Mouse (Mus musculus) heart, postnatal 0 days (tissue): ENCODE results near the gene Pdxdc1. TPM values are rescaled to one million over a fixed set of nuclear protein-coding genes. Genes with fewer than 3 reads are reported as not detected.
"Not testable (repeated sequence)": the region's sequence is repeated elsewhere in the genome, so short reads cannot be mapped to it uniquely, and the experiment has no call there.

Source experiments
- ATAC-seq: fragments of 200-750 bp; cut with Nextera tagmentation; 2 replicates; pipeline ENCODE4 v1.8.0; 2017; ENCODE audit warnings: low read depth, moderate number of reproducible peaks, moderate library complexity; ENCODE audit not compliant: insufficient read depth
- DNase-seq: peaks from one replicate; pipeline ENCODE4 v3.0.0-alpha.2; 2016; ENCODE audit warnings: low spot score
- H3K27ac ChIP-seq: fragments of 300-500 bp; sonication (generic); 2 replicates; pipeline ENCODE4 v1.5.1; 2014; ENCODE audit warnings: low read depth, mild to moderate bottlenecking
- H3K27me3 ChIP-seq: fragments of 300-500 bp; sonication (generic); 2 replicates; pipeline ENCODE4 v1.6.1; 2014; ENCODE audit warnings: low read length, mixed read lengths; ENCODE audit not compliant: control insufficient read depth, insufficient read depth
- H3K36me3 ChIP-seq: fragments of 300-500 bp; sonication (generic); replicated peaks from 2 replicates; pipeline ENCODE4 v1.6.1; 2014; ENCODE audit warnings: low read length, mixed read lengths; ENCODE audit not compliant: control insufficient read depth, insufficient read depth
- H3K4me1 ChIP-seq: fragments of 300-500 bp; sonication (generic); 2 replicates; pipeline ENCODE4 v1.6.1; 2014; ENCODE audit warnings: antibody characterized with exemption; ENCODE audit not compliant: control insufficient read depth, insufficient read depth
- H3K4me2 ChIP-seq: fragments of 300-500 bp; sonication (generic); 2 replicates; pipeline ENCODE4 v1.6.1; 2014; ENCODE audit warnings: low read depth, mild to moderate bottlenecking, low read length, moderate library complexity
- H3K4me3 ChIP-seq: fragments of 300-500 bp; sonication (generic); 2 replicates; pipeline ENCODE4 v1.5.1; 2014; ENCODE audit warnings: low read depth, low read length
- H3K9ac ChIP-seq: fragments of 300-500 bp; sonication (generic); replicated peaks from 2 replicates; pipeline ENCODE4 v1.6.1; 2014; ENCODE audit warnings: low read depth, low read length, mixed read lengths
- H3K9me3 ChIP-seq: fragments of 300-500 bp; sonication (generic); replicated peaks from 2 replicates; pipeline ENCODE4 v1.6.1; 2016; ENCODE audit warnings: low read length; ENCODE audit not compliant: control insufficient read depth
- CTCF ChIP-seq: IDR thresholded peaks from 2 replicates; pipeline ENCODE4 v1.5.1; 2016; ENCODE audit warnings: antibody characterized with exemption, control low read depth, low read depth
- EP300 ChIP-seq: IDR thresholded peaks from 2 replicates; pipeline ENCODE4 v1.6.1; 2016; ENCODE audit warnings: antibody characterized with exemption, low read depth
- WGBS: fragments of 180-500 bp; shearing (Covaris S2); extraction: QIAGEN DNeasy Blood & Tissue Kit; methylation state at CpG from one replicate; pipeline ENCODE4 v1.1.7; 2014; 5-methylcytosine and 5-hydroxymethylcytosine counted together
- polyA plus RNA-seq: library from polyadenylated mRNA; unstranded; fragments of >200 nt; fragmentation: Nextera tagmentation; extraction: Ambion mirVana; gene quantifications from 2 replicates; pipeline ENCODE4 v1.2.1, GENCODE M21; 2015
- total RNA-seq: library from RNA; depleted of rRNA; stranded (reverse); fragments of >200 nt; gene quantifications from 2 replicates; pipeline ENCODE4 v1.2.3, GENCODE M21; 2014; ENCODE audit warnings: low replicate concordance

The Pdxdc1 gene
- total and polyA plus RNA-seq, 2 experiments from 2014 or later: 49.9 to 75.6 TPM

GRCm38 (mm10) chr16:13812152-13812551, 90.8 kb downstream of the Pdxdc1 start:
- ATAC-seq (no peak), DNase-seq (no peak)
- WGBS: 89% methylated on average over 6 of the region's 6 CpGs
- TF ChIP-seq CTCF (no peak), EP300 (no peak)
- Histone ChIP-seq H3K4me3 (no peak overlapping the region), H3K9me3 (no peaks in the 10 kb centered on the region), H3K27ac (no peak overlapping the region), H3K36me3 (peaks cover 70% of the 10 kb centered on the region), H3K27me3 (no peaks in the 10 kb centered on the region), H3K4me2 (no peak overlapping the region), H3K4me1 (no peaks in the 10 kb centered on the region), H3K9ac (no peak overlapping the region)

- H3K27me3 ChIP-seq: no peaks in the 10 kb centered on the region
- 89% methylated on average over 7 of the region's 7 CpGs for WGBS
- ATAC-seq (no peak), DNase-seq (no peak)
- H3K4me1 ChIP-seq: no peaks in the 10 kb centered on the region
- H3K4me2 ChIP-seq: no peak overlapping the region
- H3K9me3 ChIP-seq: no peaks in the 10 kb centered on the region
- peaks cover 94% of the 10 kb centered on the region for H3K36me3 ChIP-seq
- no peak overlapping the region for H3K27ac ChIP-seq
- no peak overlapping the region for H3K9ac ChIP-seq
- no peak for TF ChIP-seq CTCF
- TF ChIP-seq EP300: no peak
- H3K4me3 ChIP-seq: no peak overlapping the region
These were observed 94.5 kb downstream of the Pdxdc1 start for GRCm38 (mm10) chr16:13808410-13808809.

- no peak overlapping the region for H3K4me2 ChIP-seq
- no peak for DNase-seq
- no peak for TF ChIP-seq EP300
- no peak for TF ChIP-seq CTCF
- no peaks in the 10 kb centered on the region for H3K27me3 ChIP-seq
- H3K36me3 ChIP-seq: peaks cover 91% of the 10 kb centered on the region
- H3K9ac ChIP-seq: no peak overlapping the region
- no peaks in the 10 kb centered on the region for H3K9me3 ChIP-seq
- no peak overlapping the region for H3K27ac ChIP-seq
- H3K4me3 ChIP-seq: no peak overlapping the region
- H3K4me1 ChIP-seq: no peaks in the 10 kb centered on the region
- no peak for ATAC-seq
- WGBS: 92% methylated on average over 4 of the region's 4 CpGs
These were observed 95.3 kb downstream of the Pdxdc1 start for GRCm38 (mm10) chr16:13807616-13808015.

GRCm38 (mm10) chr16:13804666-13805065, 98.3 kb downstream of the Pdxdc1 start:
- 71% methylated on average over 5 of the region's 5 CpGs for WGBS
- H3K9ac ChIP-seq: no peak overlapping the region
- peaks cover 88% of the 10 kb centered on the region for H3K36me3 ChIP-seq
- H3K9me3 ChIP-seq: no peaks in the 10 kb centered on the region
- H3K27me3 ChIP-seq: no peaks in the 10 kb centered on the region
- TF ChIP-seq EP300: no peak
- TF ChIP-seq CTCF: 0 out of 2 replicates have a peak, but pooled peaks have one; percentile 20
- H3K4me3 ChIP-seq: no peak overlapping the region
- no peak for DNase-seq
- H3K27ac ChIP-seq: no peak overlapping the region
- H3K4me1 ChIP-seq: no peaks in the 10 kb centered on the region
- no peak overlapping the region for H3K4me2 ChIP-seq
- ATAC-seq: no peak

- no peaks in the 10 kb centered on the region for H3K9me3 ChIP-seq
- no peak overlapping the region for H3K4me2 ChIP-seq
- no peak overlapping the region for H3K9ac ChIP-seq
- no peak for ATAC-seq
- 90% methylated on average over 4 of the region's 4 CpGs for WGBS
- no peak overlapping the region for H3K4me3 ChIP-seq
- H3K27ac ChIP-seq: no peak overlapping the region
- H3K4me1 ChIP-seq: no peaks in the 10 kb centered on the region
- TF ChIP-seq CTCF (no peak), EP300 (no peak)
- peaks cover 83% of the 10 kb centered on the region for H3K36me3 ChIP-seq
- no peak for DNase-seq
- no peaks in the 10 kb centered on the region for H3K27me3 ChIP-seq
These were observed 101.7 kb downstream of the Pdxdc1 start for GRCm38 (mm10) chr16:13801231-13801630.

- no peak for ATAC-seq
- Histone ChIP-seq H3K9ac (no peak overlapping the region), H3K27me3 (no peaks in the 10 kb centered on the region), H3K4me1 (no peaks in the 10 kb centered on the region), H3K27ac (no peak overlapping the region), H3K4me3 (no peak overlapping the region), H3K4me2 (no peak overlapping the region), H3K36me3 (peaks cover 87% of the 10 kb centered on the region), H3K9me3 (no peaks in the 10 kb centered on the region)
- 89% methylated on average over 5 of the region's 5 CpGs for WGBS
- no peak for TF ChIP-seq EP300
- TF ChIP-seq CTCF: no peak
- DNase-seq: no peak
These were observed 106.2 kb downstream of the Pdxdc1 start for GRCm38 (mm10) chr16:13796746-13797175.

GRCm38 (mm10) chr16:13793441-13793840, 109.5 kb downstream of the Pdxdc1 start:
- ATAC-seq, DNase-seq, H3K4me1 ChIP-seq, H3K27me3 ChIP-seq, H3K9ac ChIP-seq, H3K9me3 ChIP-seq, H3K4me2 ChIP-seq, H3K4me3 ChIP-seq, H3K27ac ChIP-seq: not testable (repeated sequence)
- 93% methylated on average over 2 of the region's 2 CpGs for WGBS
- peaks cover 84% of the 10 kb centered on the region for H3K36me3 ChIP-seq
